Mouse (Mus musculus): ENCODE results near the gene Scgb1a1.
"Not testable (repeated sequence)": the region's sequence is repeated elsewhere in the genome, so short reads cannot be mapped to it uniquely, and the experiment has no call there.

Gene Scgb1a1

DNA sequence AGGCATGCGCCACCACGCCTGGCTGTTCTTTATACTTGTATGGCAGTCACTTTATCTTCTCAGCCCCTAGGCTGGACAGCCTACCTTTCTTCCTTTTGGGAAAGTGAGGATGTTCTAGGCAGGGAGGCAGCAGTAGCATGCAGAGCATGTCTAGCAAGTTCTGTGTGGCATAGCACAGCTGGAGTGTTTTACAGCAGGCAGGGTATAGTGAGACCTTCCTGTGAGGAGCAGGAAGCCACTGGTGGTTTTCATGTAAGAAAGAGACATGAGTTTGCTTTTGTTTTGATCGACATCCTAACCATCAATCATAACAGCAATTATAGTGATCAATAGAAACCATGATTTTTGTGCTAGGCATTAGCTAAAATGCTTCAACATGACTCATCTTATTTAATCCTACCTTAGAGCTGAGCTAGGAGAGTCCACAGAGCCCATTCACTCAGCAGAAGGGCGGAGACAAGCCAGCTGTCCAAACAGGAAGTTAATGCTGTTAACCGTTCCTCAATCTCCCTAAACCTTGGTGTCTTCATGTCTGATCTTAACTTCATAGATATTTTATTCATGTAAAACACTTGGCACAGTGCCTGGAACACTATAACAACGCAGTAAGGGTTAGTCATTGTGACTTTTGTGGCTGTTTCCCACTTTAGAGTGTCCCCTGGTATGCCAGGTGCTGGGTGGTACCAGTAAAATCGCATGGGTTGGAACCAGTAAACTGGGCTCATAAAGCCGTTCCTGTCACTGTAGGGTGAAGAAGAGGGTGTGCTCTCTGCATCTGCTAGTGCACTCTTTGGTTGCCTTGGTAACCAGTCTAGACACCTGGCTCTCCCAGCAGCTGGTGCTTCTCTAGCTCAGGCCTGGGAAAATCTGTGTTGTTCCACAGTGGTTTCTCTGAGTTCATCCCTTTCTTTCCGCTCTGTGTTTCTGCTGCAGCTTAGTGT, 21.9 kb downstream of the Scgb1a1 start:
- DNase-seq (ENCODE audit: low read depth) = peak; percentile 94

DNA sequence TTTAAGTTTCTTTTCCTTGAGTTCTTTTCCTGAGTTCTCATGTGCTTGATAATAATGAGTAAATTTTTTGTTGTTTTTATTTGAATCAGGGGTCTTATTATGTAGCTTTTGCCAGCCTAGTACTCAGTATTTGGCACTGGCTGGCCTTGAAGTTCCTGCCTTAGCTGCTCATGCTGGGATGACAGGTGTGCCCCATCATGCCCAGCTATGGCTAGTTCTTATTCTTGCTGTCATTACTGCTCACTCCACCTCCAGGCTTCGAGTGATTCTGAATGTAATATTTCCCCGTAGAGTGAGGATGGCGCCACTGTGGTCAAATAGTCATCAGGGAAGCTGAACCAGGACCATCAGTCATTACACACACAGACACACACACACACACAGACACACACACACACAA, 23.9 kb downstream of the Scgb1a1 start:
- no peak for DNase-seq (ENCODE audit: low read depth)

DNA sequence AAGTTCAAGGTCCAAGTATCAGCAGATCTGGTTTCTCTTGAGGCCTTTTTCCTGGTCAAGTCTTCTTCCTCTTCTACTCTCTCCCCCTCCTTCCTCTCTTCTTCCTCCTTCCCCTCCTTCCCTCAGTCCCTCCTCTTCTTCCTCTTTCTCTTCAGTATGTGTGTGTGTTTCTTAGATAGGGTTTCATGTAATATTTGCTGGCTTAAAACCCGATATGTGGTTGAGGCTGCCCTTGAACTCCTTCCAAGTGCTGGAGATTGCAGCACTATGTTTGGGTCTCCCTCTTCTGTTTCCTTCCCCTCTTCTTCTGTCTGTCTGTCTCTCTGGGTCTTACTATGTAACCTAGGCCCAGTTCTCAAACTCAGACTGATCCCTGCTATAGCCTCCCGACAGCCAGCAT, 24.9 kb downstream of the Scgb1a1 start:
- DNase-seq (ENCODE audit: low read depth) = peak; percentile 90

DNA sequence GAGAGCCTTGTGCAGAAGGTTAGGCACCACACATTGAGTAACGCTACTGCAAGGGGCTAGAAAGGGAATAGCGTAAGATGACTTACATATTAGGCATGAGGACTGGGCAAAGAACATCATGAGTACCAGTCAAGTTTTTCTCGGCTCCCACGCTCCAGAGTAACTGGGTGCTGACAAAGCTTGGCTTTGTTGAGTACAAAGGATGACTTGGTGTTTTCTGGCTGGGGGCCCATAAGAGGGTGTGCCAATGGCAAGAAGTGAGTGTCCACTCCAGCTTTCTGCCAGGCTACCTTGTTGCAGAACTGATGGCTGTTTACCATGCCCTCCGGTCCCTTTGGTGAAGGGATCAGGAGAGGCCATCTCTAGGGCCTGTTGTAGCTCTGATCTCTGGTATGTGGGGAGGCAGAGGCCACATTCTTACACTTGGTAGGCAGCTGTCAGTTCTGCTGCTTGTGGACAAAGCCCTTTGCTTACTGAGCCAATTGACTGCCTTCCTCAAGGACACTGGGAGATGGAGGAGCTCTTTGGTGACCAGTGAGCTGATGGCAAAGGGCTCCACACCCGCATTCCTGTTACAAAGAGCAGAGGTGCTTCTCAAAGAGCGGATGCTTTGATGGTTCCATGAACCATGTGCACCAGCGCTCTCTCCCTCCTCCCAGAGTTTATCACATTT, 26.4 kb downstream of the Scgb1a1 start:
- no peak for DNase-seq (ENCODE audit: low read depth)

DNA sequence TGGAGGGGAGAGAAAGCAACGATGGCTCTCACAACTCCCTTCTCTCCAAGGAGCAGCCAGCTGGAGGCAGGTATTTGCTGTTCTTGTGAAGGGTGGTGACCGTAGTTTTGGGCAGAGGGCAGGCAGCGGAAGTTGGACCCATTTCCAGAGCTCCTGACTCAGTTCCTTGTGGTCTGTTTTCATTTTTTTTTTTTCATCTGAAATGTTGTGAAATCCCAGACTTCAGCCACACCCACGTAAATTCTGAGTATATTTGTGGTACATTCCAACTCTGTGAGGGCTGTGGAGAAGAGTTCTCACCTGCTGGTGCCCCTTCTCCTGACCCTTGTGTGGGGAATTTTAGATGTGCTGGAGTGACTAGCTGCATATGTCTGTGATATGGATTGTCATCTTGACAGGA, 27.7 kb downstream of the Scgb1a1 start:
- DNase-seq (ENCODE audit: low read depth) = peak; percentile 90

DNA sequence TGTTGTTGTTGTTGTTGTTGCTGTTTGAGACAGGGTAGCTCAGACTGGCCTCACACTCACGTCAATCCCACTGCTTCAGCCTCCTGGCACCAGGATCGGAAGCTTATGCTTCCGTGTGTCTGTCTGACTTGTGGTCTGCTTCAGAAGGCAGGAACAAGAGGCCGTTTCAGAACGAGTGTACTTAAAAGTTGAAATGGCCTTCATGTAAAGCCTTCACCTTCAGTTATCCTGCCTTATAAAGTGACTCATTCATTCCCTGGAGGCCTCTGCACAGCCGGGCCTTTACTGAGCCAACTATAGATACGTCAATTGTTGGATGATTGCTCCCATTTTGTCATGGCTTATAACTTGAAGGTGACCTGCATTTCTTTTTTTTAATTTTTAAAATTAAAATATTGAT, 28.4 kb downstream of the Scgb1a1 start:
- DNase-seq (ENCODE audit: low read depth) = peak; percentile 67

DNA sequence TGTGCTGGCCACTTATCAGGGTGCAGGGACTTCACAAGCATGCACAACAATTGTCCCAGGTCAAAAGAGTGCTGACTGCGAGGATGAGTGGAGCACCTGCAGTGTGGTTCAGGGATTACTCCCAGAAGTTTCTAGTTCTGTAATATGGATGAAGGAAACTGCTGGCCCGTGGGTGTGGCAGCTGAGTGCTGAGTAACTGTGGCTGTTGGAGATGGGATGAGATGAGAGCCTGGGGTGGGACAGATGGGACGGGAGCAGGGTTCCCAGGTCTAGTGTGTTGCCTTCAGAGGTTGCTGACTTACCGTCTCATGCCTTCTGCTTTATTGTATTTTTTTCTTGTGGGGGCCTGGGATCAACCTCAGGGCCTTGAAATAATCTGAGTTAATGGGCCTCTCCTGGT, 28.8 kb downstream of the Scgb1a1 start:
- no peak for DNase-seq (ENCODE audit: low read depth)

DNA sequence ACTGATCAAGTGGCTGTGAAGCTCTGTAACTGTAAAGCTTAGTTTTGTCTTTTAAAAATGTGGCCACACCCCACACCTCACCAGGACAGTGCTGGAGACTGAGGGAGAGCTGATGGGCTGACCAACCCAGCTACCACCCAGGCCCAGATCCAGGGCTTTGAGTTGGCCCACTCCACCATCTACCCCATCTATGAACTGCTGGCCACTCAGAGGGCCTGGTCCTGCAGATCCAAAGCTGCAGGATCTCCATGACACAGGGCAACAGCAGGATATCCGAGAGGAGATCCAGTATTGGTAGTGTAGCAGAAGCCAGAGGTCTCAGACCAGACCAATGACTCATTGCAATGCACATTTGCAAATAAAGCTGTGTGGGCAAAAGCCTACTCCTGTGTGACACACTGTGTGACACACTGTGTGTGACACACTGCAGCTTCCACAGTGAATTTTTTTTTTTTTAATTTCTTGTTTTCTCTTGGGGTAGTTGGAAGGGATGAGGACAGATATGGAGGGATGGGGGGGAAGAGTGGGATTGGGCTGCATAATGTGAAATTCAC, 29.4 kb downstream of the Scgb1a1 start:
- peak; percentile 83 for DNase-seq (ENCODE audit: low read depth)

DNA sequence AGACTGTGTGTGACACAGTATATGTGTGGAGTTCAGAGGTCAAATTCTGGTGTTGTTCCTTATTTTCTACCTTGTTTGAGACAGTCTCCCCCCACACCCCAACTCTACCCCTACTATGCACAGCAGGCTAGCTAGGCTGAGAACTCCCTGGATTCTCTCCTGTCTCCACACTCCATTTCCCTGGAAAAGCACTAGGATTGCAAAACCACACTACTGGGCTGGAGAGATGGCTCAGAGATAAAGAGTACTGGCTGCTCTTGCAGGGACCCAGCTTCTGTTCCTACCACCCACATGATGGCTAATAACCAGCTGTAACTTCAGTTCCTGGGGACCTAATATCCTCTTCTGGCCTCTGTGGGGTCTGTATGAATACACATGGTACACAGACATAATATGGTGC, 30.1 kb downstream of the Scgb1a1 start:
- DNase-seq (ENCODE audit: low read depth) = no peak

DNA sequence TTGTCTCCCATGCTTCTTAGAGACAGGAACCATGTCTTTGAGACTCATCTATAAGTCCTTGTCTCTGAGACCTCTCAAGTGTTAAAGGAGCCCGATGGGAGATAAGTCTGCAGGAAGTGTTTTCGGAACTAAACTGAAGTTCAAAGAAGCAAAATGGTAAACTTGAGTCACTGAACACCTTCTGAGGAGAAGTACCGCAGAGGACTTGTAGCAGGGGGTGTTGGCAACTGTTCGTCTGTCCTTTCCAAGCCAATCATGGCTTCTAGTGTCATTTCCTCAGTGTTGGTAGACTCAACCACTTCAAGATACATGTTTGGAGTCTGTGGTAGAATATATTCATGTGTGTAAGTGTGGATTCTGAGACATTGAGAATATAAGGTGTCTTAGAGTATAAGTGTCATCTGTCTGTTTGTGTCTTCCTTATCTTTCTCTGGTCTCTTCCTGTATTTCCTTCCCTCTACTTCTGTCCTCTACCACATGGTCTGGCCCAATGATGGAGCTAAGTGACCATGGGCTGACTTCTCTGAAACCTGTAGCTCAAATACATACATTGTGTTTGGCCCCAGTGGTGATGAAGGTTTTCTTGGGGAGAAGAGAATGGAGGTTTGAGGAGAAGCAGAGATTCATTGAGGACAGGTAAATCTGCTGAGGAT, 31.9 kb downstream of the Scgb1a1 start:
- DNase-seq (ENCODE audit: low read depth) = peak; percentile 78

DNA sequence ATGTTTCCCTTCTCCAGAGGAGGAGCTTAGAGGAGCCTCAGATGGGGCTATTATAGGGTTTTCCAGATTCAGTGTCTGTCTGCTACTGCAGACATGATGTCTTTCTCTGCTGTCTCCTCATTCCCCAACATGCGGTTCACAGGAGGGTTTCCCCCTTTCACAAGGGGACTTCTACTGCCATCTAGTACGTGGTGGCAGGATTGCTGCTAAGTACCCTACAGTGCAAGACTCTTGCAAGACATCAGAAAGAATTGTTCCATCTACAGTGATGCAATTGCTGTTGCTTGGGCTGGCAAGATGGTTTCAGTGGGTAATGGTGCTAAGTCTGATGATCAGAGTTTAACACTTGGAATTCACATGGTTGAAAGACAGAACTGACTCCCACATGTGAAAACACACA, 32.6 kb downstream of the Scgb1a1 start:
- peak; percentile 94 for DNase-seq (ENCODE audit: low read depth)

DNA sequence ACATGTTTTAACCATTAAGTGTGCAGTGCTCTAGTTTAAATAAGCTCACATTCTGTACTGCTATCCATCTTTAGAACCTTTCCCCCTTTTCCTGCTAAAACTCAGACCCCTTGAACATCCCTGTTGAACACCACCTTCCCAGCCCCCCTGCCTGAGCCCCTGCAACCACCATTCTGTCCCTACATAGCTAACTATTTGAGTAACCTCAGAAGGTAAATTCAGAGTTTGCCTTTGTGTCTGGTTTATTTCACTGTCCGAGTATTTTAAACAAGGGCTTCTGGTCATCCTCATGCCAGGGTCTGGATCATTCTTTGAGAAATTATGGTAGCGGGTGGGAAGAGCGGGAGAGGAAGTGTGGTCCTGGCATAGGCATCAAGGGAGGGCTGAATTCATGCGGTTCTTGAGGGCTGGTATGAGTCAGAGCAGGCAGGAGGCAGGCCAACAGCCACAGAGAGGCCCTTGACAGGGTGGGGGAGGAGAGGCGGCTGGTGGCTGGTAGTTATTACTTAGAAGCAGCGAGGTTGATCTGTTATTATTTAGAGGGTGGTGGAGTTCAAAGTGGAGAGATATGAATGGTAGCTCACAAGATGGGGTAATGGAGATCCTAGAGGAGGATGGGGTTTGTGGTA, 34.8 kb downstream of the Scgb1a1 start:
- peak; percentile 94 for DNase-seq (ENCODE audit: low read depth)

DNA sequence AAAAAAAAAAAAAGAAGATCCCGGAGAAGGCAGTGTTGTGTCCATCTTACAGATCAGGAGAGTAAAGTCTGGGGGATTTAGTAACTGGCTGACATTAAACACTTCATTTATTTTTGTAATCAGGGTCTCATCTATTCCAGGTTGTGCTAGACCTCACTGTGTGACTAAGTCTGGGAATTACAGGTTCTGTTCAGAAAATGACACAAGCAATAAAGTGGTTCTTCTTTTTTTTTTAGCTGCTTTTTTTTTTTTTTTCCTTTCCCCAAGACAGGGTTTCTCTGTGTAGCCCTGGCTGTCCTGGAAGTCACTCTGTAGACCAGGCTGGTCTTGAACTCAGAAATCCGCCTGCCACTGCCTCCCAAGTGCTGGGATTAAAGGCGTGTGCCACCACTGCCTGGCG, 35.8 kb downstream of the Scgb1a1 start:
- DNase-seq (ENCODE audit: low read depth) = not testable (repeated sequence)

DNA sequence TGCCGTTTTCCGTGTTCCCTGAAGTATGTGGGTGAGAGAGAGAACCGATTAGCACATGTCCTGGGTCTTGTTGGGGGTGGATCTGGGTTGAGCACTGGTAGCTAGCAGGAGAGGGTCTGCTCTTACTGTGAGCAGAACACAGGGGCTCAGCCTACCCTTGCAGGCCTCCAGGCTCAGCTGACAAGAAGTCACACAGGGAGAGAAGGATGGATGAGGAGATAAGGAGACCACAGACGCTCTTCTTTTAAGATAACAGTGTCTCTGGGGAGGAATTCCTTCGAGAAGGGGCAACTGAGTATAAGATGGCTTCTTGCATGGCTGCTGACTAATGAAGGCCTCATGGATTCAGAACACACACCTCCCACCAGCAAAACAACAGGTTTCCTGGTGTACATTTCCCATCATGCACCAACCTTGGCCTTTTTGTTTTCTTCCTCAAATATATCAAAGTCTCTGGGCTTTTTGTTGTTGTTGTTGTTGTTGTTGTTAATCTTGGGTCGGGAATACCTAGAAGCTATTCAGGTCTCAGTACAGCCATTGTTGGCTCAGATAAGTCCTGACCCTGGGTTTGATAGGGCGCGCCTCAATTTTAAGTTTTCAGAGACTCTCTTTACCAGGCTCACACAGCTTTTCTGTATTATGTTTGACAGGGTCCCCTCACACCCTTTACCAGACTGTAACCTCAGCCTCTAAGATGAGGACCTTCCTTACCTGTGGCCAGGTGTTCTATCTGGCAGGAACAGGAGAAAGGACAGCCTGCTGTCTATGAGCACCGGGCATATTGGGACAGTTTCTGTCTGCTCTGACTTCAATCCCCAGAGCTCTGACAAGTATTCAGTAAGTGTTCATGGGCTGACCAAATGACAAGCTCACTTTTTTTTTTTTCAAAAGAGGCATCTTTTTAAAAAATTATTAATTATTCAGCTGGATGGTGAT, 37.2 kb downstream of the Scgb1a1 start:
- peak; percentile 72 for DNase-seq (ENCODE audit: low read depth)

DNA sequence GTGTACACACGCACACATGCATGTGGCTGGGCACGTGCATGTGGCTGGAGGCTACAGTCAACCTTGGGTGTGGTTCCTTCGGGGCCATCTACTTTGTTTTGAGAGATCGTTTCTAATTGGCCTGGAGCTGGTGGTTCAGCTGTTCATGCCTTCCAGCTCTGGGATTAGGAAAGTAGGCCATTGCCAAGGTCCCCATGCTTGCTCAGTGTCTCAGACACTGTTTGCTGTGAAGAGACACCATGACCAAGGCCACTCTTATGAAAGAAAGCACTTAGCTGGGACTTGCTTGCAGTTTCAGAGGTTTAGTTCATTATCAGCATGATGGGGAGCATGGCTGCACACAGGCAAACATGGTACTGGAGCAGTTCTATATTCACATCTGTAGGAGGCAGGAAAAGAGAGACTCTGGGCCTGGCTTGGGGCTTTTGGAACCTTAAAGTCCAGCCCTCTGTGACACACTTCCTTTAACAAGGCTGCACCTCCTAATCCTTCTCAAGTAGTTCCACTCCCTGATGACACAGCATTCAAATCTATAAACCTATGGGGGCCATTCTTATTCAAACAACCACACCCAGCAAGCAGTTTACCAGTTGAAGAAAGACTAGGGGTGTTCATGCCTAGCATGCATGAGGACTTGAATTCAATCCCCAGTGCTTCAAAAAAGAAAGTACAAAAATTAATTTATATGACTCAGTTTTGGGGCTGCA, 38.6 kb downstream of the Scgb1a1 start:
- DNase-seq (ENCODE audit: low read depth) = no peak

DNA sequence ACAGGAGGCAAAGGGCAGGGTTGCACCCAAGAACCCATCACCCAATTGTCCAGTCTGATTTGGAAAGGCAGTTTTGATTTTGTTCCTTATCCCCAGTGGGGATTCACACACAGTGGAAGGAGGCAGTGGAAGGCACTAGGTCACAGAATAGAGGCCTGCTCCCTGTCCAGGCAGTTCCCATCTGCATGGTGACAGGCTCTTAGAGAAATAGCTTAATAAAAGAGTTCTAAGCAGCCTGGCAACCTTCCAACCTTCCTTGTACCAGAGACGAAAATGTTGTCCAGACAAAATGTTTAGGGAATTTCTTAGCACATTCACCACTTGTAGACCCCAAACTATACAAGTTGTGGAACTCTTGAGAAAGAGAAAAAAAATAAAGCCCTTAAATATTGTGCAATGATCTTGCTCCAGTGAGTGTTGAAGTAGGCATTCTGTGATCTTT, 39.8 kb downstream of the Scgb1a1 start:
- DNase-seq (ENCODE audit: low read depth) = no peak

DNA sequence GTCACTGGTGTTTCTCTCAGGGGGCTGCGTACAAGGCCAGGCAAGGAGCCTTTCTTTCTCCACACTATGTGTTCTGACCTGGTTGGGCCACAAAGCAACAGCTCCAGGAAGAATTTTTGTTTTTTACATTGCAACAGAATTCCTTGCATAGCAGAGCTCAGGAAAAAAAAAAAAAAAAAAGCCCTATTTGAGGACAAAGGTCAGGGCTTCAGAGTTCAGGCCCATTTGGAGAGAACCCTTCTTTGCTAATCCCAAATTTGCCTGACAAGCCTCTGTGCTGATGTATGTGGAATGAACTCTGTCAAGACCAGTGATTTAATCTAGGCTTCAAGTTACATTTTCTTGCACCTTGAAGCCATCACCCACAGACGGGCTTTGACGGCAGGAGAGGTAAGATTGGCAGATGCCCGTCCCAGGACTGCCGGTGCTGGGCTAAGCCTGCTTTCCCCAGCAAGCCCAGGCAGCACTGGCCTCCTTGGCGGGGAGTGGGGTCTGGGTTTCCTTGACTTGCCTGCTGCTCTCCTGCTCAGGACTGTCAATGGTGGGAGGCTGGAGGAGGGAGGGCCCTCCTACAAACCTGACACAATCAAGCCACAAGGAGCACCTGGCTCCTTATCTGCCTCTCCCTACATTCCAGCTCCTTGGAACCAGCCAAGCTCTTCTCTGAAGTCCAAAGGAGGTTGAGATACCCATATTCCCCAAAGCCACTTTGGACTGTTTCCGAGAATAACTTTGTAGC, 40.4 kb downstream of the Scgb1a1 start:
- DNase-seq (ENCODE audit: low read depth) = no peak

DNA sequence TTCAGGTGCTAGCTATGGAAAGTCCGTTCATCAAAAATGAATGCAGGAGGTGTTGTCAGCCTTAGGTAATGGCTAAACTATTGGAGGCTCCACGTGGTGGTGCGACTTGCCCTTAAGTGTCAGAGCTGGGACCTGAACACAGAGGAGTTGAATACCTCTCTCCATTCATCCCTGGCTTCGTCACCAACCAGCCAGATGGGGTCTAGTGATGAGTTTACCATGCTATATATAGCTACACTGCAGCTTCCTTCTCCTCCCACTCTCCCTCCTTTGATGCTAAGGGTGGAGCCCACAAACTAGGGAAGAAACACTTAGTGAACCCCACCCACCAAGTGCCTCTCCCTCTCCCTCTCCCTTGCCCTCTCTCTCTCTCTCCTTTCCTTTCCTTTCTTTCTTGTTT, 43.5 kb downstream of the Scgb1a1 start:
- no peak for DNase-seq (ENCODE audit: low read depth)

DNA sequence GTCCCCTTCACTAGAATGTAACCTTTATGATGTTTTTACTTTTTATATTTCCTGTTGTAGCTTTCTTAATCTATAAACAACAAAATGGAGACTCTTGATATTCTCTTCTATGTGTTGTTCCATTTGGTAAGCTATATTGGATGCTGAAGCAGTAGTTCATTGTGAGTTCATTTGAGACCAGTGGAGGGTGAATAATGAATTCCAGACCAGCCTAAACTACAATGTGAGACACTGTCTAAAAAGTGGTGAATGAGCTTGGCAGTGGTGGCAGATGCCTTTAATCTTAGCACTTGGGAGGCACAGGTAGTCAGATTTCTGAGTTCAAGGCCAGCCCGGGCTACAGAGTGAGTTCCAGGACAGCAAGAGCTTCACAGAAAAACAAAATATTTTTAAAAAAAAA, 44.6 kb downstream of the Scgb1a1 start:
- DNase-seq (ENCODE audit: low read depth) = no peak

DNA sequence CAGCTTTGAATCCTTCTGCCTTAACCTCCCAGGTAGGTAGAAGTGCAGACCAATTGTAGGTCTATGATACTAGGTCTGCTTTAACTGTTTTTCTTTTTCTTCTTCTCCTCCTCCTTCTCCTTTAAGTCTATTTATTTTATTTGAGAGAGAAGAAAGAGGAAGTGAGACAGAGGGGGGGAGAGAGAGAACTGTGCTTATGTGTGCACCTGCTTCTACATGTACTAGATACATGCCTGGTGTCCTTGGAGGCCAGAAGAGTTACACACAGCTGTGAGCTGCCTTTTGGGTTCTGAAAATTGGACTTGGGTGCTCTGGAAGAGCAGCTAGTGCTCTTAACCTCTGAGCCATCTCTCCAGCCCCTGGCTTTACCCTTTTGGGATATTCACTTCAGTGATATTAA, 46.7 kb downstream of the Scgb1a1 start:
- DNase-seq (ENCODE audit: low read depth) = peak; percentile 56
